Comparison of ENCODE assay signal across 25 mouse cellular contexts in the genomic region with DNA sequence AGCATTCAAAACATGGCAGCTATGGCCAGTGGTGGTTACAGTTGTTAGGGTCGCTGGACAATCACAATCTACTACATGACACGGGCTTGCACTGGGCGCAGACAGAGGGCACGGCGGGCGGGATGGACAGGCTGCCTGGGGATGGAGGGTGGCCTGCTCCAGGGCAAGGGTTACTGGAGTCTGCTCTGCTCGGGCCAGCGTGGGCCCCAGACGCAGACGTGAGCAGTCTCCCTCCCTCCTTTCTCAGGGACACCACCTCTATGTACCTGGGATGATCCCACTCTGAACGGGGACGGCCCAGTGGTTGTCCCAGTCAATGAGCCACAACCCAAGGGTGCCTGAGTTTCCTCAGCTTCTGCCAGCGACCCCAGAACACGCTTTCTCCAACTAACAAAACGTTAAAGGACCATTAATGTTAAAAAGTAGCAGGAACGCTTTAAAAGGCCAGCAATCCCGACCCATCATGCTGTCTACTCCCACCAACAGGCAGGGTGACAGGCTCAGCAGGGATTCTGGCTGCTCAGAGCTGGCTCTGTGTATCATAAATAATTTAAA. TPM values are rescaled to one million over a fixed set of nuclear protein-coding genes. Genes with fewer than 3 reads are reported as not detected.
DNase-seq lines count a peak whose midpoint lies in the region; ATAC-seq and TF ChIP-seq lines count a peak whose summit lies in the region.
"Had no signal": no experiment of that assay in that cellular context is flagged by ENCODE, and none has a peak within 500 bp of the region (broad histone marks: within the 10 kb centered on the region; RNA-seq: fewer than 3 reads in every experiment).

No protein-coding gene starts in this region.

- H3K27me3 ChIP-seq in hindbrain, postnatal 0 days (ENCODE audit: insufficient read depth, low read length) = no peaks in the 10 kb centered on the region
- H3K27me3 ChIP-seq in hindbrain, embryonic 10.5 days (ENCODE audit: insufficient read depth, poor library complexity, severe bottlenecking) = no peaks in the 10 kb centered on the region
- no peaks in the 10 kb centered on the region for H3K27me3 ChIP-seq in midbrain, embryonic 14.5 days (ENCODE audit: control insufficient read depth, insufficient read depth, low read length)
- no peaks in the 10 kb centered on the region for H3K27me3 ChIP-seq in midbrain, embryonic 10.5 days (ENCODE audit: low read depth, poor library complexity, severe bottlenecking)
- H3K27me3 ChIP-seq in myocyte (ENCODE audit: control insufficient read depth, insufficient read depth, insufficient read length) = no peaks in the 10 kb centered on the region
- H3K27me3 ChIP-seq: embryonic facial prominence, embryonic 12.5 days; heart, embryonic 12.5 days; kidney, embryonic 15.5 days; limb, embryonic 15.5 days; liver, embryonic 13.5 days; megakaryocyte, embryonic 14.5 days; neural tube, embryonic 12.5 days had no signal

- peaks cover 37% of the 10 kb centered on the region for H3K36me3 ChIP-seq in hindbrain, postnatal 0 days (ENCODE audit: insufficient read depth, low read length)
- peaks cover 100% of the 10 kb centered on the region for H3K36me3 ChIP-seq in hindbrain, embryonic 10.5 days
- H3K36me3 ChIP-seq in midbrain, embryonic 14.5 days (ENCODE audit: control insufficient read depth, insufficient read depth, low read length) = peaks cover 83% of the 10 kb centered on the region
- H3K36me3 ChIP-seq in midbrain, embryonic 10.5 days = peaks cover 99% of the 10 kb centered on the region
- no peaks in the 10 kb centered on the region for H3K36me3 ChIP-seq in myocyte (ENCODE audit: control insufficient read depth, insufficient read depth)

- no peak overlapping the region for H3K27ac ChIP-seq in hindbrain, postnatal 0 days
- H3K27ac ChIP-seq in hindbrain, embryonic 10.5 days = no peak overlapping the region; the same call in 1 of the 2 replicates
- H3K27ac ChIP-seq in midbrain, embryonic 14.5 days (replicated peaks; ENCODE audit: low read depth, low read length) = peak overlapping the region; percentile 55
- no peak overlapping the region for H3K27ac ChIP-seq in midbrain, embryonic 10.5 days (replicated peaks)
- H3K27ac ChIP-seq: embryonic facial prominence, embryonic 12.5 days; heart, adult 2 months; kidney, embryonic 15.5 days; limb, embryonic 10.5 days; limb, embryonic 15.5 days; liver, embryonic 13.5 days had no signal

- TF ChIP-seq POLR2A in myocyte (IDR thresholded peaks at IDR 0.05; ENCODE audit: insufficient read length, low read depth) = no peak

- no peak overlapping the region for H3K4me3 ChIP-seq in hindbrain, postnatal 0 days (ENCODE audit: low read length)
- H3K4me3 ChIP-seq in hindbrain, embryonic 10.5 days = no peak overlapping the region
- H3K4me3 ChIP-seq in midbrain, embryonic 14.5 days (replicated peaks; ENCODE audit: low read depth, low read length) = no peak overlapping the region
- H3K4me3 ChIP-seq in midbrain, embryonic 10.5 days = no peak overlapping the region
- H3K4me3 ChIP-seq in myocyte = no peak overlapping the region
- H3K4me3 ChIP-seq: embryonic facial prominence, embryonic 12.5 days; heart, adult 2 months; heart, embryonic 12.5 days; kidney, embryonic 15.5 days; limb, embryonic 10.5 days; limb, embryonic 15.5 days; liver, embryonic 13.5 days; megakaryocyte, embryonic 14.5 days; neural tube, embryonic 12.5 days had no signal

- DNase-seq in cerebellum, adult 9-11 months = peak; percentile 56
- DNase-seq in cerebellum, postnatal 14 days = no peak
- DNase-seq in hindbrain, postnatal 0 days (ENCODE audit: low spot score) = no peak
- no peak for DNase-seq in hindbrain, embryonic 10.5 days (ENCODE audit: low spot score)
- no peak for DNase-seq in midbrain, embryonic 14.5 days
- DNase-seq in midbrain, embryonic 10.5 days (ENCODE audit: low spot score) = no peak
- DNase-seq: adrenal gland, adult 8-10 months; embryo, embryonic 11 days; heart, adult 2 months; kidney, adult 18-20 months; kidney, postnatal 25 days; liver, embryonic 13.5 days; lung, adult 18-20 months; lung, postnatal 4 days; thymus, adult 2 months; thymus, postnatal 36 days had no signal

- no peaks in the 10 kb centered on the region for H3K9me3 ChIP-seq in hindbrain, postnatal 0 days (ENCODE audit: low read length)
- H3K9me3 ChIP-seq in hindbrain, embryonic 10.5 days = no peaks in the 10 kb centered on the region
- no peaks in the 10 kb centered on the region for H3K9me3 ChIP-seq in midbrain, embryonic 14.5 days (ENCODE audit: control insufficient read depth, low read length)
- H3K9me3 ChIP-seq in midbrain, embryonic 10.5 days (replicated peaks) = no peaks in the 10 kb centered on the region
- H3K9me3 ChIP-seq: embryonic facial prominence, embryonic 12.5 days; G1E; heart, embryonic 12.5 days; kidney, embryonic 15.5 days; limb, embryonic 10.5 days; limb, embryonic 15.5 days; liver, embryonic 13.5 days; neural tube, embryonic 12.5 days had no signal

- no peak overlapping the region for H3K4me2 ChIP-seq in hindbrain, postnatal 0 days (ENCODE audit: low read depth, low read length)
- no peak overlapping the region for H3K4me2 ChIP-seq in midbrain, embryonic 14.5 days (ENCODE audit: low read length)
- peak overlapping the region; percentile 27 for H3K4me2 ChIP-seq in myocyte (ENCODE audit: low read depth)
- H3K4me2 ChIP-seq: embryonic facial prominence, embryonic 12.5 days; heart, embryonic 12.5 days; kidney, embryonic 15.5 days; limb, embryonic 15.5 days; liver, embryonic 13.5 days; neural tube, embryonic 12.5 days had no signal

- 0 out of 2 replicates have a peak overlapping the region, but pooled peaks have one; percentile 9 for H3K9ac ChIP-seq in hindbrain, postnatal 0 days (replicated peaks; ENCODE audit: low read length)
- peak overlapping the region; percentile 16; the same call in 1 of the 2 replicates for H3K9ac ChIP-seq in midbrain, embryonic 14.5 days (replicated peaks; ENCODE audit: low read length)
- H3K9ac ChIP-seq: embryonic facial prominence, embryonic 12.5 days; kidney, embryonic 15.5 days; limb, embryonic 15.5 days; liver, embryonic 13.5 days; neural tube, embryonic 12.5 days had no signal

- H3K79me2 ChIP-seq in myocyte (ENCODE audit: control insufficient read depth, insufficient read depth) = no peaks in the 10 kb centered on the region

- ATAC-seq in hindbrain, postnatal 0 days = no peak
- no peak for ATAC-seq in midbrain, embryonic 14.5 days (ENCODE audit: low FRiP score, low TSS enrichment)

- no peak for TF ChIP-seq CTCF in hindbrain, postnatal 0 days (IDR thresholded peaks at IDR 0.05; ENCODE audit: low read depth)

- WGBS in hindbrain, postnatal 0 days = 89% methylated on average over 17 of the region's 17 CpGs
- WGBS in hindbrain, embryonic 10.5 days = 92% methylated on average over 17 of the region's 17 CpGs
- 87% methylated on average over 17 of the region's 17 CpGs for WGBS in midbrain, embryonic 14.5 days
- WGBS in midbrain, embryonic 10.5 days = 94% methylated on average over 17 of the region's 17 CpGs

- no peak overlapping the region for H3ac ChIP-seq in myocyte (ENCODE audit: control insufficient read depth, insufficient read length)

- H3K4me1 ChIP-seq in hindbrain, postnatal 0 days (ENCODE audit: insufficient read depth, low read length) = no peaks in the 10 kb centered on the region
- peaks cover 54% of the 10 kb centered on the region for H3K4me1 ChIP-seq in hindbrain, embryonic 10.5 days (replicated peaks)
- peaks cover 10% of the 10 kb centered on the region; the same call in 1 of the 2 replicates for H3K4me1 ChIP-seq in midbrain, embryonic 14.5 days (ENCODE audit: control insufficient read depth, insufficient read depth, low read length)
- peaks cover 19% of the 10 kb centered on the region for H3K4me1 ChIP-seq in midbrain, embryonic 10.5 days

TF ChIP-seq in myocyte, 11 proteins besides CTCF, POLR2A, EP300 and RAD21 (continues in another document):
- TF ChIP-seq SRF (IDR thresholded peaks at IDR 0.05; ENCODE audit: control insufficient read depth, insufficient read length, low read depth) (no peak), TCF12 (IDR thresholded peaks at IDR 0.05; ENCODE audit: insufficient read depth, poor library complexity, severe bottlenecking) (no peak), USF1 (IDR thresholded peaks at IDR 0.05; ENCODE audit: low read depth) (no peak), CEBPB (IDR thresholded peaks at IDR 0.05; ENCODE audit: insufficient read depth, poor library complexity, severe bottlenecking) (no peak), MYOD1 (IDR thresholded peaks at IDR 0.05; ENCODE audit: control insufficient read depth in 1 of 3, insufficient read length in 2 of 3, low read depth in 2 of 3) (no peak), E2F4 (IDR thresholded peaks at IDR 0.05; ENCODE audit: insufficient read depth) (no peak), REST (IDR thresholded peaks at IDR 0.05; ENCODE audit: insufficient read depth, insufficient read length) (no peak), MYOG (IDR thresholded peaks at IDR 0.05; ENCODE audit: control insufficient read depth in 1 of 3, insufficient read depth in 1 of 3, insufficient read length in 2 of 3, low read depth in 2 of 3) (no peak), MAX (IDR thresholded peaks at IDR 0.05; ENCODE audit: low read depth) (no peak)

RNA-seq across cellular contexts. Expression of gene Tmem201, which starts 12.9 kb away (rescaled TPM):
- 69.8 and 80.2 TPM in 2 replicates for total RNA-seq in hindbrain, postnatal 0 days (2014; rRNA removed)
- polyA plus RNA-seq in hindbrain, postnatal 0 days (2015; fragmentation: Nextera tagmentation; extraction: Ambion mirVana) = 41.2 and 44.7 TPM in 2 replicates
- 40.8 and 44.4 TPM in 2 replicates for polyA plus RNA-seq in hindbrain, embryonic 10.5 days (2016; fragmentation: Nextera tagmentation; extraction: Ambion mirVana)
- polyA plus RNA-seq in midbrain, embryonic 14.5 days (2014; fragmentation: Nextera tagmentation; extraction: Ambion mirVana) = 30.8 and 36.2 TPM in 2 replicates
- 38.7 and 44.3 TPM in 2 replicates for polyA plus RNA-seq in midbrain, embryonic 10.5 days (2016; fragmentation: Nextera tagmentation; extraction: Ambion mirVana)
- 31.1 TPM for polyA plus RNA-seq in myocyte (2012; fragmentation: generic; extraction: Trizol)

RNA-seq across cellular contexts. Expression of gene Pik3cd, which starts 22.6 kb away (rescaled TPM):
- total RNA-seq in hindbrain, postnatal 0 days (2014; rRNA removed) = 17.4 and 20.8 TPM in 2 replicates
- polyA plus RNA-seq in hindbrain, postnatal 0 days (2015; fragmentation: Nextera tagmentation; extraction: Ambion mirVana) = 9.2 and 10.1 TPM in 2 replicates
- polyA plus RNA-seq in hindbrain, embryonic 10.5 days (2016; fragmentation: Nextera tagmentation; extraction: Ambion mirVana) = 10.4 and 17.2 TPM in 2 replicates
- polyA plus RNA-seq in midbrain, embryonic 14.5 days (2014; fragmentation: Nextera tagmentation; extraction: Ambion mirVana) = 12.7 and 14.2 TPM in 2 replicates
- 7.9 and 11.2 TPM in 2 replicates for polyA plus RNA-seq in midbrain, embryonic 10.5 days (2016; fragmentation: Nextera tagmentation; extraction: Ambion mirVana)
- 1.4 TPM for polyA plus RNA-seq in myocyte (2012; fragmentation: generic; extraction: Trizol)

RNA-seq across cellular contexts. Expression of gene Slc25a33, which starts 49.1 kb away (rescaled TPM):
- 20.4 and 21.6 TPM in 2 replicates for total RNA-seq in hindbrain, postnatal 0 days (2014; rRNA removed)
- 38.2 and 39.6 TPM in 2 replicates for polyA plus RNA-seq in hindbrain, postnatal 0 days (2015; fragmentation: Nextera tagmentation; extraction: Ambion mirVana)
- polyA plus RNA-seq in hindbrain, embryonic 10.5 days (2016; fragmentation: Nextera tagmentation; extraction: Ambion mirVana) = 19.1 and 20.3 TPM in 2 replicates
- 29.1 and 31.2 TPM in 2 replicates for polyA plus RNA-seq in midbrain, embryonic 14.5 days (2014; fragmentation: Nextera tagmentation; extraction: Ambion mirVana)
- polyA plus RNA-seq in midbrain, embryonic 10.5 days (2016; fragmentation: Nextera tagmentation; extraction: Ambion mirVana) = 16.3 and 18.0 TPM in 2 replicates
- polyA plus RNA-seq in myocyte (2012; fragmentation: generic; extraction: Trizol) = 34.3 TPM
